Mouse (Mus musculus) small intestine, adult 2 months (tissue): ENCODE data around the gene Rtkn2.

Experiments
- CTCF ChIP-seq: fragments of 200-500 bp; IDR thresholded peaks from 2 replicates; pipeline ENCODE4 v1.5.1; 2012; ENCODE audit warnings: low read depth, mild to moderate bottlenecking, control low read depth, inconsistent platforms, low read length, moderate library complexity, mixed read lengths; ENCODE audit not compliant: insufficient replicate concordance, insufficient read length; ENCODE audit errors: extremely low read depth
- POLR2A ChIP-seq: fragments of 200-500 bp; IDR thresholded peaks from 2 replicates; pipeline ENCODE4 v1.6.1; 2012; ENCODE audit warnings: low read depth, mild to moderate bottlenecking, control low read depth, inconsistent platforms, low read length, moderate library complexity

- TF ChIP-seq POLR2A (no peak), CTCF (no peak)
Observed at GRCm38 (mm10) chr10:68048641-68049305, 69.4 kb downstream of the Rtkn2 start.
